In the genomic region with DNA sequence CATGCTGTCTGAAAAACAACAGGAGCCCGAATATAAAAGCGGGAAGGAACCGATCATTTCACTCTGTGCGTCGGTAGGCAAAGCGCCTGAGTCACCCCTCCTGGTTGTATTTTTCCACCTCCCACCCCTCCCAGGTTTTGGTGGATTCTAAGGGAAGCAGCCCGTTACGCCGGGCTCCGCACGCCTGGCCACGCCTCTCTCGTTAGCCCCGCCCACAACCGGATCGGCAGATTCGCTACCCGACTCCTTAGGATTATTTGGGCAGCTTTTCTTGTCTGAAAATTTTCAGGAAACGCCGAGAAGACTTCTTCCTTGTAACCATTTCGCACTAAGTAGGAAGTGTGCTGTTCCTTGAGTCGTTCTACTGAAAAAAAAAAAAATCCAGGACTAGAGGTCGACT, we compare ENCODE assay signal across 8 mouse cellular contexts. TPM values are rescaled to one million over a fixed set of nuclear protein-coding genes. Genes with fewer than 3 reads are reported as not detected.
DNase-seq lines count a peak whose midpoint lies in the region; ATAC-seq and TF ChIP-seq lines count a peak whose summit lies in the region.

Setd1a (plus strand) TSS at position 245 of the 400 bp plus-strand sequence.

- DNase-seq in A20 (ENCODE audit: low read depth, low spot score), result peak; percentile 85
- DNase-seq in heart, adult 9 months (ENCODE audit: low spot score in 2 of 2), result peak; percentile 75 to 84
- peak; percentile 88 for DNase-seq in kidney, adult 9 months
- peak; percentile 93 for DNase-seq in midbrain, postnatal 0 days (ENCODE audit: low spot score)
- peak; percentile 67 to 79 for DNase-seq in spleen, postnatal 36 days (ENCODE audit: low spot score in 2 of 2)

- ATAC-seq in embryonic facial prominence, embryonic 15.5 days (ENCODE audit: insufficient number of reproducible peaks, low FRiP score, low TSS enrichment, low read depth), result peak; percentile 78
- ATAC-seq in limb, embryonic 15.5 days (ENCODE audit: insufficient number of reproducible peaks, low FRiP score, low TSS enrichment, low read depth), result peak; percentile 75
- peak; percentile 76 for ATAC-seq in midbrain, postnatal 0 days (ENCODE audit: low FRiP score)

- H3K4me2 ChIP-seq in embryonic facial prominence, embryonic 15.5 days (replicated peaks), result peak within 1 kb of the TSS; percentile 79
- peak within 1 kb of the TSS; percentile 76 for H3K4me2 ChIP-seq in limb, embryonic 15.5 days
- peak within 1 kb of the TSS; percentile 89 for H3K4me2 ChIP-seq in midbrain, postnatal 0 days (ENCODE audit: low read depth, low read length, poor library complexity, severe bottlenecking)

- peaks cover 25% of the 10 kb centered on the region for H3K36me3 ChIP-seq in embryonic facial prominence, embryonic 15.5 days
- H3K36me3 ChIP-seq in limb, embryonic 15.5 days, result peaks cover 27% of the 10 kb centered on the region
- H3K36me3 ChIP-seq in midbrain, postnatal 0 days (ENCODE audit: insufficient read depth, low read length), result peaks cover 13% of the 10 kb centered on the region

- TF ChIP-seq CTCF in bone marrow macrophage, adult 2 months (IDR thresholded peaks at IDR 0.05; ENCODE audit: low read depth, low read length), result no peak
- TF ChIP-seq CTCF in midbrain, postnatal 0 days (IDR thresholded peaks at IDR 0.05), result no peak

- under 1% methylated on average over 23 of the region's 23 CpGs for WGBS in embryonic facial prominence, embryonic 15.5 days
- under 1% methylated on average over 23 of the region's 23 CpGs for WGBS in limb, embryonic 15.5 days
- under 1% methylated on average over 23 of the region's 23 CpGs for WGBS in midbrain, postnatal 0 days

- peak within 1 kb of the TSS; percentile 98 for H3K27ac ChIP-seq in bone marrow macrophage, adult 2 months (ENCODE audit: insufficient read depth, low read depth, low read length)
- peak within 1 kb of the TSS; percentile 99 for H3K27ac ChIP-seq in embryonic facial prominence, embryonic 15.5 days (replicated peaks)
- peak within 1 kb of the TSS; percentile 99 for H3K27ac ChIP-seq in limb, embryonic 15.5 days
- peak within 1 kb of the TSS; percentile 99 for H3K27ac ChIP-seq in midbrain, postnatal 0 days (ENCODE audit: low read depth, low read length)

- H3K9ac ChIP-seq in embryonic facial prominence, embryonic 15.5 days, result peak within 1 kb of the TSS; percentile 83
- peak within 1 kb of the TSS; percentile 85 for H3K9ac ChIP-seq in limb, embryonic 15.5 days
- H3K9ac ChIP-seq in midbrain, postnatal 0 days (replicated peaks; ENCODE audit: low read length, poor library complexity, severe bottlenecking), result peak within 1 kb of the TSS; percentile 90

- TF ChIP-seq POLR2A in bone marrow macrophage, adult 2 months (IDR thresholded peaks at IDR 0.05; ENCODE audit: borderline replicate concordance, low read depth, low read length), result no peak

- H3K9me3 ChIP-seq in embryonic facial prominence, embryonic 15.5 days (replicated peaks), result no peaks in the 10 kb centered on the region
- H3K9me3 ChIP-seq in limb, embryonic 15.5 days, result no peaks in the 10 kb centered on the region
- H3K9me3 ChIP-seq in midbrain, postnatal 0 days (ENCODE audit: low read length), result no peaks in the 10 kb centered on the region

- no peaks in the 10 kb centered on the region for H3K27me3 ChIP-seq in embryonic facial prominence, embryonic 15.5 days
- H3K27me3 ChIP-seq in limb, embryonic 15.5 days, result no peaks in the 10 kb centered on the region
- no peaks in the 10 kb centered on the region for H3K27me3 ChIP-seq in midbrain, postnatal 0 days (ENCODE audit: insufficient read depth, low read length)

- H3K4me3 ChIP-seq in bone marrow macrophage, adult 2 months (ENCODE audit: insufficient read depth, low read length), result peak within 1 kb of the TSS; percentile 90
- H3K4me3 ChIP-seq in embryonic facial prominence, embryonic 15.5 days (replicated peaks), result peak within 1 kb of the TSS; percentile 87
- H3K4me3 ChIP-seq in limb, embryonic 15.5 days, result peak within 1 kb of the TSS; percentile 86
- peak within 1 kb of the TSS; percentile 78 for H3K4me3 ChIP-seq in midbrain, postnatal 0 days (ENCODE audit: low read depth, low read length)

- H3K4me1 ChIP-seq in bone marrow macrophage, adult 2 months (ENCODE audit: control insufficient read depth, insufficient read depth, low read length), result peaks cover 12% of the 10 kb centered on the region
- H3K4me1 ChIP-seq in embryonic facial prominence, embryonic 15.5 days, result peaks cover 26% of the 10 kb centered on the region
- H3K4me1 ChIP-seq in limb, embryonic 15.5 days, result peaks cover 19% of the 10 kb centered on the region
- no peaks in the 10 kb centered on the region for H3K4me1 ChIP-seq in midbrain, postnatal 0 days (ENCODE audit: insufficient read depth, low read length)

RNA-seq across cellular contexts. Expression of gene Setd1a, which starts in this region (rescaled TPM):
- polyA plus RNA-seq in bone marrow macrophage, adult 2 months (2012; ENCODE audit: insufficient read depth, insufficient read length, missing spikeins), result 28.2 and 30.1 TPM in 2 replicates
- polyA plus RNA-seq in embryonic facial prominence, embryonic 15.5 days (2015; fragmentation: Nextera tagmentation; extraction: Ambion mirVana), result 26.3 and 27.0 TPM in 2 replicates
- polyA plus RNA-seq in limb, embryonic 15.5 days (2015; fragmentation: Nextera tagmentation; extraction: Ambion mirVana), result 18.6 and 21.7 TPM in 2 replicates
- 18.0 and 19.8 TPM in 2 replicates for total RNA-seq in midbrain, postnatal 0 days (2014; rRNA removed)
- polyA plus RNA-seq in midbrain, postnatal 0 days (2015; fragmentation: Nextera tagmentation; extraction: Ambion mirVana), result 12.7 and 16.4 TPM in 2 replicates

Comparison
In these comparisons a context has a peak if more than half of its experiments do, and no peak if none do; other contexts are left out.
1. Peak in every context shown above with its lines: DNase-seq, ATAC-seq, H3K4me3 ChIP-seq and H3K27ac ChIP-seq.